Mouse (Mus musculus) thymus, postnatal 0 days (tissue): ENCODE measurements around the gene Ccdc85c. TPM values are rescaled to one million over a fixed set of nuclear protein-coding genes. Genes with fewer than 3 reads are reported as not detected.

Experiments used
- DNase-seq: peaks from one replicate; pipeline ENCODE4 v3.0.0-alpha.2; 2015; ENCODE audit warnings: low spot score
- polyA plus RNA-seq: library from polyadenylated mRNA; unstranded; fragments of >200 nt; fragmentation: Nextera tagmentation; extraction: Ambion mirVana; gene quantifications from 2 replicates; pipeline ENCODE4 v1.2.1, GENCODE M21; 2015

The Ccdc85c gene
- polyA plus RNA-seq, 1 experiment from 2014 or later = 13.6 TPM

- DNase-seq = no peak
Measured at GRCm38 (mm10) chr12:108269699-108270098, 5.5 kb downstream of the Ccdc85c start.

- DNase-seq = no peak
Measured at GRCm38 (mm10) chr12:108268970-108269369, 6.3 kb downstream of the Ccdc85c start.

GRCm38 (mm10) chr12:108267653-108268052 lies 7.6 kb downstream of the Ccdc85c start:
- DNase-seq = no peak

GRCm38 (mm10) chr12:108265831-108266619 lies 9.2 kb downstream of the Ccdc85c start:
- peak; percentile 17 for DNase-seq

GRCm38 (mm10) chr12:108264918-108265317 lies 10.3 kb downstream of the Ccdc85c start:
- no peak for DNase-seq

- no peak for DNase-seq
Measured at GRCm38 (mm10) chr12:108260950-108261349, 14.3 kb downstream of the Ccdc85c start.

GRCm38 (mm10) chr12:108259322-108260049 lies 15.7 kb downstream of the Ccdc85c start:
- DNase-seq = no peak

GRCm38 (mm10) chr12:108256734-108257133 lies 18.5 kb downstream of the Ccdc85c start:
- no peak for DNase-seq

GRCm38 (mm10) chr12:108255960-108256359 lies 19.3 kb downstream of the Ccdc85c start:
- DNase-seq = no peak

GRCm38 (mm10) chr12:108255511-108255919 lies 19.7 kb downstream of the Ccdc85c start:
- DNase-seq = no peak

- DNase-seq = no peak
Measured at GRCm38 (mm10) chr12:108253042-108253441, 22.2 kb downstream of the Ccdc85c start.

- no peak for DNase-seq
Measured at GRCm38 (mm10) chr12:108251825-108252542, 23.2 kb downstream of the Ccdc85c start.

GRCm38 (mm10) chr12:108251034-108251792 lies 24.0 kb downstream of the Ccdc85c start:
- DNase-seq = no peak

- no peak for DNase-seq
Measured at GRCm38 (mm10) chr12:108249522-108249921, 25.7 kb downstream of the Ccdc85c start.

GRCm38 (mm10) chr12:108249019-108249418 lies 26.2 kb downstream of the Ccdc85c start:
- no peak for DNase-seq

GRCm38 (mm10) chr12:108246759-108247500 lies 28.3 kb downstream of the Ccdc85c start:
- DNase-seq = no peak

GRCm38 (mm10) chr12:108245579-108245978 lies 29.6 kb downstream of the Ccdc85c start:
- DNase-seq = no peak

- no peak for DNase-seq
Measured at GRCm38 (mm10) chr12:108244778-108245177, 30.4 kb downstream of the Ccdc85c start.

- DNase-seq = no peak
Measured at GRCm38 (mm10) chr12:108242243-108242745, 32.9 kb downstream of the Ccdc85c start.

GRCm38 (mm10) chr12:108241626-108242025 lies 33.6 kb downstream of the Ccdc85c start:
- DNase-seq = no peak
